Mouse (Mus musculus): ENCODE measurements around the gene Pnliprp2.

Pnliprp2 gene

GRCm38 (mm10) chr19:58759423-58759822 lies at the start of gene Pnliprp2:
TSS of gene Pnliprp2 (plus strand) at chr19:58759719.
- DNase-seq (ENCODE audit: low spot score in 2 of 2), result no peak

DNA sequence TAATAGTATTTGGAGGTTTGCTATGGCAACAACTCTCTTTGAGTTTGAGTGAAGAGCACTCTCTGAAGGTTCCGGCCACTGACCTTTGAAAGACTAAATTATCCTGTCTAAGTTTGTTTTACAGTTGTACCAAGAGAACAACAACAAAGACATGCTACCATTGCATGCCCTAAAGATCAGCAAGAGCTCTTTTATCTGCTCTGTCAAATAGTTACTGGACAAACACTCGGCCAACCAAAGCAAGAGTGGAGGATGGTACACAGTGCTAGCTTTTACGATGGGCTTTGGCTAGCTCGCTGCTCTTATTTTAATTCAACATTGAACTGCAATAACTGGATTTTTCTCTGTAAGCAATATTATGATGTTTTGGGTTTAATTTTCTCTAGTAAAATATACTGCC lies 41.6 kb upstream of the Pnliprp2 start:
- DNase-seq (ENCODE audit: low spot score in 2 of 2), result no peak

DNA sequence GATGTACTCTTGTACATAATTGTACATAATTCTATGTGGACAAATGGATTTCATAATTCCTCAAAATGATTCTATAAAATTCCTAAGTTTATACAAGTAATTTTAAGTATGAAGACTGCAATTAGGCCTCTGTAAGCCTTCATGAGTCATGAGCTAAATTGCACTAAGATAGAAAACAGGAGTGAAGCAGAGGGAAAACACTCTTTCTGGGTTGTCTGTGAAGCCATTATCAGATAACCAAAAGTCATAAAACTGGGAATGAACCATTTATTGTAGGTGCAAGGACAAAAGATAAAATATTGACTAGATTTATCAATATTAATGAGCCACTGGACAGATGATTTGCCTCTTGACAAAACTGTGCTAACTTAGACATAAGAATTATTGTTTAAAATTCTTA lies 39.1 kb upstream of the Pnliprp2 start:
- DNase-seq (ENCODE audit: low spot score in 2 of 2), result no peak

DNA sequence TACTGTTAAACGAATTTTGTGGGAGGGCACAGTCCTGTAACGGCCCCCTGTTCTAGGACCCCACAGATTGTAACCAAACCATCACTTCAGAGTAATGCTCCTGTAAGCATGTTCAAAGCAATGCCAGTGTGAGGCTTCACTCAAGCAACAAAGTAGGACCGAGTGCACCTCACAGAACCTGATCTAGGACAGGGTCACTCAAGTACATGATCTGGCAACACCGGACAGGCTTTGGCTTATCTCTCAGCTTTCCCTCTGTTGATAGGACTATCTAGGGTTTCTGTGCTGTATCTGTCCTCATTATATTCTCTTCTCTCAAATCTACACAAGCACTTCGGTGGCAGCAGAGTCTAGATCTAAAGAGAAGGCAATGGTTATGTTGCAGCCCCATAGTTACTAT lies 33.0 kb upstream of the Pnliprp2 start:
- no peak for DNase-seq (ENCODE audit: low spot score in 2 of 2)

GRCm38 (mm10) chr19:58727756-58728155 lies 31.8 kb upstream of the Pnliprp2 start:
- no peak for DNase-seq (ENCODE audit: low spot score in 2 of 2)

DNA sequence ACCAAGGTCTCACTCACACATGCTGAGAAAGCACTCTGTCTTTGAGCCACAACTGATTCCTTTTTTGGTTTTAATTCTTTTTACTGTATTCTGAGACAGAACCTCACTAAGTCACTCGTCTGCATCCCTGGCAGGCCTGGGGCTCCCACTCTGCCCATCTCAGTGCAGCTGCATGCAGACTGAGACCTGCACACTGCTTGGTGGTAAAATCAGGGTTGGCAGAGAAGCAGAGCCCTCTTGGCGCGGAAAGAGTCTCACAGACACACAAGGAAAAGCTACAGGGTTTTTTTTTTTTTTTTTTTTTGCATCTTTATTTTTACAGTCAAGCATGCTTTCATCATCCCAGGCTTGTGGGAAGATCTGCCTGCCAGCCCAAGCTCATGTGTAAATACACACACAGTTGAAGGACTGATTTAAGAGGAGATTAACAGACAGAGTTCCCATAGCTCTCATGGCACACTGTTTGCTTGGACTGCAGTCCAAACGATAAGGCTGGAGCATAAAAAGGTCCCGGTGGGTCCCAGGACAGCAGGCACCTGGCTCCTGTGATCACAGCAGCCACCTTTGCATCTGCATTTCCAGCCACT lies 31.0 kb upstream of the Pnliprp2 start, which contains the start of gene Pnliprp1:
Gene Pnliprp1, plus strand, starts transcription at position 443 of the 587 bp plus-strand sequence.
- DNase-seq (ENCODE audit: low spot score in 2 of 2), result peak; percentile 61 to 65

- no peak for DNase-seq (ENCODE audit: low spot score in 2 of 2)
Observed at GRCm38 (mm10) chr19:58733216-58733615, 26.3 kb upstream of the Pnliprp2 start.

- DNase-seq (ENCODE audit: low spot score in 2 of 2), result no peak
Observed at GRCm38 (mm10) chr19:58738111-58738510, 21.4 kb upstream of the Pnliprp2 start.

- no peak for DNase-seq (ENCODE audit: low spot score in 2 of 2)
Observed at GRCm38 (mm10) chr19:58741036-58741435, 18.5 kb upstream of the Pnliprp2 start.

DNA sequence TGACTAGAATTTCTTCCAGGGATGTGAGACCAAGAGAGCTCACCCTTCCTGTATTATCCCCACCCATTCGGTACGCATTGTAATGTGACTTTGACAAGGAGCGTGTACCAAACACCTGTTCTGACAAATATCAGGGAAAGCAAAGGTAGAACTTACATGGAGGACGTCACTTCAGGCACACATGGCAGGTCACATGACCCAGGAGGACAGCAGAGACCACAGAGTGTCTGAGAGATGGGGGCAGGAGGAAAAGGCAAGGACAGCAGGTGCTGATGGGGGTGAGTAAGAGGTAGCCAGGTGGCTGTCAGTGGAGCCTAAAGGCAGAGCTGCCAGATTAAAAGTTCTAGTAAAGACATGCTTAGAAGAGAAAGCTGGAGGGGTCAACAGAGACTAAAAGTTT lies 16.8 kb upstream of the Pnliprp2 start:
- DNase-seq (ENCODE audit: low spot score in 2 of 2), result no peak

DNA sequence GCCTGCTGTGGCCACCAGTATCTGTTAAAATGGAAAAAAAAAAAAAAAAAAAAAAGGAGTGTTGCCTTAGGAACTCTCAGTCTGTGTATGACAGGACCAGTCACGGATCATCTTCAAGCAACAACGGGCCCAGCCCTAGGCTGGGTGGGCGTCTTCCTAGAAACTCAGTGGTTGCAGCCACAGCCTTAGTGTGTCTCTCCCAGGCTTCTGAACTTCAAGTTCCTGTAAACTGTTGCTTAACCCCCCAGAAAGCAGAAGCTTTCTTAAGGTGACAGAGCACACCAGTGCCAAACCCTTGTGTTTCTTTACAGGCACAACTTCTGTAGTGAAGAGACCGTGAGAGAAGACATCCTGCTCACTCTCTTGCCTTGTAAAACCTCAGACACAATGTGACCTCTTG lies 15.8 kb upstream of the Pnliprp2 start:
- no peak for DNase-seq (ENCODE audit: low spot score in 2 of 2)

DNA sequence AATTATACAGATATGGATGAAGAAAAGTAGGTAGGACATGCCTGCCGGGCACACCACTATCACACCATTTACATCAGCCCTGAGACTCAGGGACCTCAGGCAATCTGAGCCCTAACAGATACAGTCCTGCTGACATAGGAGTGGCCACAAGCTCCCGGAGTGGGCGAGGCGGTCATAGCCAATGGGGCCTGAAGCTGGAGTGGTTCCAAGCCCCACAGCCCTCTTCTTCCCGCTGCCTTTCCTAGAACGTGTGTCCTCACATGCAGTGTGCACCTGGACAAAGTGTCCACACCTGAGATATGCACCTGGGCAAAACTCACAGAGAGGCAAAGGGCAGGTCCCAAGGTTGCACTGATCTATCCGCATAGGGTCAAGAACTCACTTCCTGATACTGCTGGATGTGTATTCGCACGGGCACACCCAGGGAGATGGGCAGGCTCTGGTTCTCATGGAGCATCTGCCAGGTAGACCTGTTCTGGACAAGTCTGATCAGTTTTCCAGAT lies 12.0 kb upstream of the Pnliprp2 start:
- no peak for DNase-seq (ENCODE audit: low spot score in 2 of 2)

DNA sequence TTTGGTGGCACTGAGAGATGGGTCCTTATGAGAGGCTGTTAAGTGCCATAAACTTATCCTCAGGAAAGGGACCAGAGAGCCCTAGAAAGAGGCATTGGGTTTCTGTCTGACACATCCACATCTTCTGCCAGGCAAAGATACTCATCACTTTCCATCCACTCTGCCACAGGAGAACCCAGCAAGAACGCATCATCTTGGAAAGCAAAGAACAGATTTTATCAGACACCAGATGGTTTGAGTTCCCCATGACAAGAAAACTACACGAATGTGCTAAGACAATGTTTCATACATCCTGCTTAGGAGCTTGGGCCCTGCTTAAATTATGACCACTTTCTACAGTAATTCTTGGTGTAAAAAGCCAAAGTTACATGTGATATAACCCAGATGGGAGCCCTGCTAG lies 8.7 kb upstream of the Pnliprp2 start:
- DNase-seq (ENCODE audit: low spot score in 2 of 2), result no peak

GRCm38 (mm10) chr19:58751504-58751903 lies 8.0 kb upstream of the Pnliprp2 start:
- no peak for DNase-seq (ENCODE audit: low spot score in 2 of 2)

GRCm38 (mm10) chr19:58758871-58759270 lies 648 bp upstream of the Pnliprp2 start:
- DNase-seq (ENCODE audit: low spot score in 2 of 2), result no peak

- no peak for DNase-seq (ENCODE audit: low spot score in 2 of 2)
Observed at GRCm38 (mm10) chr19:58762316-58762715, 2.8 kb downstream of the Pnliprp2 start.

DNA sequence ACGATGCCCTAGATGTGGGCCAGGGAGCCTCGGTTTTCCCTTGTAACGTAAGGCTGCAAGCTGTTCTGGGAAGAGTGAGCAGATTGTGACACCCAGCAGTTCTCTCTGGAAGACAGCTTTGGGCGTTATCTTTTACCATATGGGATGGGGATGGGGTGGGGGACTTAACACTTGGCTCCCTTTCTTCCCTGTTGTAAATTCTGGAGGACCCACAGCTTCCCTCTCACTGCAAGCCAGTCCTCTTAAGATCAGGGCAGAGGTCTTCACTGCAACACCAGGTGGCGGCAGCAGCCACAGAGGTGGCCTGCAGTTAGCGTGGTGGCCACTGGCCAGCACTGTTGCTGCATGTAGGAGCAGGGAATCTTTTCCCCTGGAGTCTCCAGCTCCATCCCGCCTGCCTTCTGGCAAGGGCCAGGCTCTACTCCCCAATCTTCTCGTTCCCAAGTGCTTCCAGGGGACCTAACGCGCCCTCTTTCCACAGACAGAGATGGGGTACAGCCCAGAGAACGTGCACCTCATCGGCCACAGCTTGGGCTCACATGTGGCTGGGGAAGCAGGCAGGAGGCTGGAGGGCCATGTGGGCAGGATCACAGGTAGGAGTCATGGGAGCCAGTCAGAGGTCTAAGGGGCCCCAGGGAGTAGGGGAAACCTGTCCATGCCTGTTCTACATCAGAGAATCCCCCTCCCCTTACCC lies 3.5 kb downstream of the Pnliprp2 start:
- peak; percentile 76 to 83 for DNase-seq (ENCODE audit: low spot score in 2 of 2)

DNA sequence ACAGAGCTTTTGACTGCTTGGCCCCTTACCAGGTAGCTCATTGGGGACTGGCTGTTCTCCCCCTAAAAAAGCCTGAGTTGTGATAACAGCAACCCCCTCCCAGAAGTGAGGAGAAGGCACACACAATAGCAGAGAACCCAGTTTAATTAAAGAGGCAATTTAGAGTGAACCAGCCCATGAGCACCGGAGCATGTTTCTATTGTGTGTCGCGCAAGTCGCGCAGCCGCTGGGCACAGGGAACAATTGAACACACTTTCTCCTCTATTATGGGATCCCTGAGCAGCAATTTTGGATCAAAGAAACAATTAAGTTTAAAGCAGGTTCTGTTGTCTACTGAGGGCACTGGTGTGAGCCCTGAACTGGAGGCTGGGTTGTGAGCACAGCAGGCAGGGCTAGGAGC lies 7.8 kb downstream of the Pnliprp2 start:
- DNase-seq (ENCODE audit: low spot score in 2 of 2), result no peak

DNA sequence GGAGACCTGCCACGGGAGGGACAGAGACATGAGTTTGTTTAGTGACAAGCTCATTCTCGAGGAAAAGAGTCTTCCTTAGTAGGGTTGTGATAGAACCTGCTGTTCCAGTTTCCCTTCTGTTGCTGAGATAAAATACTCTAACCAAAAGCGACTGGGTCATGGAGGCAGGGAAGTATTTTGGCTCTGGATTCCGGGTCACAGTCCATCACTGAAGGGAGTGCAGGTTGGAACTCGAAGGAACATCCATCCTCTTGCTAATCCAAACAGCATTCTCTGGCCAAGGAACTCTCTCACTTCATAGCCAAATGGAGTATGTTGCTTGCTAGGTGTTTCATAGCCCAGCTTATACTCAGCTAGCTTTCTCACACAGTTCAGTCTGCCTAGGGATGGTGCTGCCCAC lies 16.9 kb downstream of the Pnliprp2 start:
- DNase-seq (ENCODE audit: low spot score in 2 of 2), result no peak

DNA sequence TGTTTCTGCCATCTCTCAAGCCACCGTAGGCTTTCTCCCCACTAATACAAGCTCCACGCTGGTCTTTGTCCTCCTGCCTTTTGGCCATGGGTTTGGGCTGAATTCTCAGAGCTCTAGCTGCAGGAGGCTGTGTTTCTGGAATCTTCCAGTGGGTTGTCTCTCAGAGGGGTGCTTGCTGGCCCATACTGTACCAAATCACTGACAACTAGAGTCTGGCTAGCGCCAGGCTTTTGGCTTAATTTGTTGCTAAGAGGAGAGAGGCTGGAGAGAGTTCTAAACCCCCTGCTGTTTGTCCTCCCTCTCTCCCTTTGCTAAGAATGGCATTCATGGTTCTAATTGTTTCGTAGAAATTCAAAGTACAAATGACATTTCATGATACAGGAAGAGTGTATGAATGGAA lies 22.0 kb downstream of the Pnliprp2 start:
- DNase-seq (ENCODE audit: low spot score in 2 of 2), result no peak

- no peak for DNase-seq (ENCODE audit: low spot score in 2 of 2)
Observed at GRCm38 (mm10) chr19:58783938-58784337, 24.4 kb downstream of the Pnliprp2 start.

- DNase-seq (ENCODE audit: low spot score in 2 of 2), result no peak
Observed at GRCm38 (mm10) chr19:58789194-58789593, 29.7 kb downstream of the Pnliprp2 start.

- no peak for DNase-seq (ENCODE audit: low spot score in 2 of 2)
Observed at GRCm38 (mm10) chr19:58794284-58794683, 34.8 kb downstream of the Pnliprp2 start, which contains the start of gene 1700019N19Rik. TSS of gene 1700019N19Rik (minus strand) at chr19:58794461.

Data from right cerebral cortex, postnatal 10 days (tissue).